Mouse (Mus musculus) testis, adult 2 months (tissue): ENCODE data around the gene Cxcl17.

Experiments used
- CTCF ChIP-seq: fragments of 200-500 bp; IDR thresholded peaks from 2 replicates; pipeline ENCODE4 v1.5.1; 2012; ENCODE audit warnings: low read depth, mild to moderate bottlenecking, inconsistent platforms, low read length, moderate library complexity; ENCODE audit not compliant: control insufficient read depth, insufficient read depth, insufficient replicate concordance
- POLR2A ChIP-seq: fragments of 200-500 bp; IDR thresholded peaks from 2 replicates; pipeline ENCODE4 v1.6.1; 2012; ENCODE audit warnings: low read depth, mild to moderate bottlenecking, inconsistent platforms, low read length, moderate library complexity; ENCODE audit not compliant: control insufficient read depth

- TF ChIP-seq CTCF (no peak), POLR2A (no peak)
Observed at GRCm38 (mm10) chr7:25411861-25412260, 825 bp downstream of the Cxcl17 start.
